Mouse (Mus musculus): ENCODE results near the gene Tmem200a. TPM values are rescaled to one million over a fixed set of nuclear protein-coding genes. Genes with fewer than 3 reads are reported as not detected.

The Tmem200a gene
- polyA plus RNA-seq, 1 experiment from 2014 or later, result not detected

DNA sequence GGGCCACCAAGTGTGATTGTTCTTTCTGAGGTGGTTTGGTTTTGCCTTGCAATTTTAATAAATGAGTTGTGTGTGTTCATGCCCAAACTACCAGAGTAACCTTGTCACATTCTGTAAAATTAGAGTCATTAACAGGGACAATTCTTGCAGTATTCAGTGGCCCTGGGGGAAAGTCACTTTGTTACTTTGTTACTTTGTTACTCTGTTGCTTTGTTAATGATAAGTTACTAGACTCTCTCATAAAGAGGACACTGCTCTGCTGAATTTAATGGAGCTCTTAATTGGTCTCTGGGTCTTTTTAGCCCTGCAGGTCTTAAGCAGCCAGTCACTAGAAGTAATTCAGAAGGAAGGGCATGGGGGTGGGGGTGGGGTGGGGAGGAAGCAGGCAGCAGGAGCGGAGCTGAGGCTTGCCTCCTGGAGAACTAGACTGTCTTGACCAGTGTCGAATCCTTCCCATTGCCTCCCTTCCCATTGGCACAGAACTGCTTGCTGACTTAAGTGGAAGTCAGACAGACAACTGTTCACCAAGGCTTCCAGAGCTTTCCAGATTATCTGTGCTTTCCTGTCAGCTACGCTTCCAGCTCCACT is 124.1 kb downstream of the Tmem200a start:
- Histone ChIP-seq H3K4me3 (ENCODE audit: low read depth, low read length) (no peak overlapping the region), H3K4me2 (ENCODE audit: low read depth, low read length) (no peak overlapping the region), H3K9ac (replicated peaks) (no peak overlapping the region), H3K27me3 (ENCODE audit: insufficient read depth, low read length) (no peaks in the 10 kb centered on the region), H3K9me3 (ENCODE audit: low read length) (no peaks in the 10 kb centered on the region), H3K36me3 (replicated peaks; ENCODE audit: insufficient read depth, low read length) (no peaks in the 10 kb centered on the region), H3K27ac (ENCODE audit: low read depth) (no peak overlapping the region), H3K4me1 (ENCODE audit: insufficient read depth) (no peaks in the 10 kb centered on the region)
- no peak for ATAC-seq
- DNase-seq, result no peak
- TF ChIP-seq EP300 (IDR thresholded peaks at IDR 0.05; ENCODE audit: low read depth), result no peak
- no peak for TF ChIP-seq CTCF (IDR thresholded peaks at IDR 0.05; ENCODE audit: low read depth)
- WGBS (ENCODE audit: insufficient replicate concordance), result 59% methylated on average over 3 of the region's 3 CpGs

GRCm38 (mm10) chr10:25952838-25953237 is 126.0 kb downstream of the Tmem200a start:
- no peak for ATAC-seq
- no peak for TF ChIP-seq CTCF (IDR thresholded peaks at IDR 0.05; ENCODE audit: low read depth)
- TF ChIP-seq EP300 (IDR thresholded peaks at IDR 0.05; ENCODE audit: low read depth), result no peak
- H3K4me1 ChIP-seq (ENCODE audit: insufficient read depth), result no peaks in the 10 kb centered on the region

DNA sequence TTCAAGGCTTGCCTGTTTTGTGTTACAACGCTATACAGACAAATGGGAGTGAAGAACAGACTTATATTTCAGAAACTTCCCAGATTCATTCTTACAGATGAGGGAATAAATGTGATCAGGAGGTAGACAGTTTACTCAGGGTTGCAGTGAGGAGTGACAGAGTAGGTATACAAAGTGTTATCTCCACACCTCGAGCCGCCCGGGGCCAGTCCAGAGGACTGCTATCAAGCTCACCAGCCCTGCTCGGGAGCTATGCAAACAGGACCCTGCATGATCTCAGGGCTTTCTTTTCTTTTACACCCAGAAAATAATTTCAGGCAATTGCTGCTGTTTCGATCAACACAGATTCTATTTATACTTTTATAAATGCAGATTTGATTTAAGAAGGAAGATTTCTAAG is 126.7 kb downstream of the Tmem200a start:
- Histone ChIP-seq H3K9ac (replicated peaks) (no peak overlapping the region), H3K9me3 (ENCODE audit: low read length) (no peaks in the 10 kb centered on the region), H3K27me3 (ENCODE audit: insufficient read depth, low read length) (no peaks in the 10 kb centered on the region), H3K4me2 (ENCODE audit: low read depth, low read length) (no peak overlapping the region), H3K36me3 (replicated peaks; ENCODE audit: insufficient read depth, low read length) (no peaks in the 10 kb centered on the region), H3K4me3 (ENCODE audit: low read depth, low read length) (no peak overlapping the region), H3K27ac (ENCODE audit: low read depth) (no peak overlapping the region), H3K4me1 (ENCODE audit: insufficient read depth) (no peaks in the 10 kb centered on the region)
- ATAC-seq (no peak), DNase-seq (no peak)
- 53% methylated on average over 6 of the region's 6 CpGs for WGBS (ENCODE audit: insufficient replicate concordance)
- TF ChIP-seq EP300 (IDR thresholded peaks at IDR 0.05; ENCODE audit: low read depth) (no peak), CTCF (IDR thresholded peaks at IDR 0.05; ENCODE audit: low read depth) (no peak)

More at GRCm38 (mm10) chr10:25952838-25953237, 126.0 kb downstream of the Tmem200a start:
- Histone ChIP-seq H3K4me2 (ENCODE audit: low read depth, low read length) (no peak overlapping the region), H3K27ac (ENCODE audit: low read depth) (no peak overlapping the region), H3K4me3 (ENCODE audit: low read depth, low read length) (no peak overlapping the region), H3K27me3 (ENCODE audit: insufficient read depth, low read length) (no peaks in the 10 kb centered on the region), H3K9ac (replicated peaks) (no peak overlapping the region), H3K36me3 (replicated peaks; ENCODE audit: insufficient read depth, low read length) (no peaks in the 10 kb centered on the region), H3K9me3 (ENCODE audit: low read length) (no peaks in the 10 kb centered on the region)
- no peak for DNase-seq
- WGBS (ENCODE audit: insufficient replicate concordance), result 65% methylated on average over 7 of the region's 7 CpGs

DNA sequence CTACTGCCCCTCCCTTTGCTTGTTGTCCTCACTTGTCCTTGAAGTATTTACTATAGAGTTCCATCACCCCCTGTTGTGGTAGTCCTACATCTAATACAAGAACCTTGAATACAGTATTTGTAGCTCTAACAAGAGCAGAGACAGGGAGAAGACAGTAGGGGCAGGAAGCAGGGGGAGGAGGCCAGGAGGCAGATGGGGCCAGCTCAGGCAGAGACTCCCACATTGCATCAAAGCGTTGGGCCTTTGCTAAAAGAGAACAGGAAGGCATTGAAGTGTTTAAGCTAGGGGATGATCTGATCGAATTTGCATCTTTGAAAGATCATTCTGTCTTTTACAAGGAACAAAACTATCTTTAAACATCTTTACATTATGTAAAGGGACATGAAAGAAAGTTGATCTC is 133.0 kb downstream of the Tmem200a start:
- Histone ChIP-seq H3K27ac (ENCODE audit: low read depth) (no peak overlapping the region), H3K4me1 (ENCODE audit: insufficient read depth) (no peaks in the 10 kb centered on the region), H3K9ac (replicated peaks) (no peak overlapping the region), H3K4me3 (ENCODE audit: low read depth, low read length) (no peak overlapping the region), H3K4me2 (ENCODE audit: low read depth, low read length) (no peak overlapping the region), H3K36me3 (replicated peaks; ENCODE audit: insufficient read depth, low read length) (no peaks in the 10 kb centered on the region), H3K9me3 (ENCODE audit: low read length) (no peaks in the 10 kb centered on the region), H3K27me3 (ENCODE audit: insufficient read depth, low read length) (no peaks in the 10 kb centered on the region)
- DNase-seq (no peak), ATAC-seq (no peak)
- 53% methylated on average over 2 of the region's 2 CpGs for WGBS (ENCODE audit: insufficient replicate concordance)
- TF ChIP-seq EP300 (IDR thresholded peaks at IDR 0.05; ENCODE audit: low read depth) (no peak), CTCF (IDR thresholded peaks at IDR 0.05; ENCODE audit: low read depth) (no peak)

- TF ChIP-seq CTCF (IDR thresholded peaks at IDR 0.05; ENCODE audit: low read depth), result no peak
- TF ChIP-seq EP300 (IDR thresholded peaks at IDR 0.05; ENCODE audit: low read depth), result no peak
Observed at GRCm38 (mm10) chr10:25944641-25945040, 134.2 kb downstream of the Tmem200a start.

DNA sequence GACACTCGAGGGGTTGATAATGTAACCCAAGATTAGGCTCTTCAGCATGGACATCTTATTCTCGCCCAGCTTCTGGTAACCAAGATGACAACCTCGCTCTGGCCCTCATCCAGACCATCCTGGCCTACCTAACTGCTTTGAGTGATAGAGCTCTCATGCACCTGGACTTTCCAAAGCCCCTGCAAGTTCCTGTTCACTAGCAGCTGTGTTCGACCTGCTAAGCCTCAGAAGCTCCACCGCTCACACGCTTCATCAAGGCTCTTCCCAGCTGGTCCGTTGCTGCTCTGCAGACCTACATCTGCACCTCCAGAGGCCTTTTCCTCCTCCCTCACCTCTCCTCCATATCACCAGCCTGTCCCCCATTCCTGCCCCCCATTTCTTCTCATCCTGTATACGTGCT is 147.1 kb downstream of the Tmem200a start:
- no peaks in the 10 kb centered on the region for H3K9me3 ChIP-seq (ENCODE audit: low read length)
- H3K4me2 ChIP-seq (ENCODE audit: low read depth, low read length), result no peak overlapping the region
- no peak for ATAC-seq
- DNase-seq, result no peak
- no peaks in the 10 kb centered on the region for H3K36me3 ChIP-seq (replicated peaks; ENCODE audit: insufficient read depth, low read length)
- no peaks in the 10 kb centered on the region for H3K27me3 ChIP-seq (ENCODE audit: insufficient read depth, low read length)
- no peak overlapping the region for H3K27ac ChIP-seq (ENCODE audit: low read depth)
- H3K4me1 ChIP-seq (ENCODE audit: insufficient read depth), result peaks cover 6% of the 10 kb centered on the region; the same call in 1 of the 2 replicates
- no peak for TF ChIP-seq EP300 (IDR thresholded peaks at IDR 0.05; ENCODE audit: low read depth)
- no peak for TF ChIP-seq CTCF (IDR thresholded peaks at IDR 0.05; ENCODE audit: low read depth)
- 74% methylated on average over 8 of the region's 8 CpGs for WGBS (ENCODE audit: insufficient replicate concordance)
- H3K4me3 ChIP-seq (ENCODE audit: low read depth, low read length), result no peak overlapping the region
- no peak overlapping the region for H3K9ac ChIP-seq (replicated peaks)

More at GRCm38 (mm10) chr10:25944641-25945040, 134.2 kb downstream of the Tmem200a start:
- WGBS (ENCODE audit: insufficient replicate concordance), result 76% methylated on average over 2 of the region's 2 CpGs
- H3K4me3 ChIP-seq (ENCODE audit: low read depth, low read length), result no peak overlapping the region
- DNase-seq (no peak), ATAC-seq (no peak)
- H3K27ac ChIP-seq (ENCODE audit: low read depth), result no peak overlapping the region
- no peaks in the 10 kb centered on the region for H3K27me3 ChIP-seq (ENCODE audit: insufficient read depth, low read length)
- no peaks in the 10 kb centered on the region for H3K4me1 ChIP-seq (ENCODE audit: insufficient read depth)
- no peak overlapping the region for H3K4me2 ChIP-seq (ENCODE audit: low read depth, low read length)
- no peak overlapping the region for H3K9ac ChIP-seq (replicated peaks)
- H3K9me3 ChIP-seq (ENCODE audit: low read length), result no peaks in the 10 kb centered on the region
- H3K36me3 ChIP-seq (replicated peaks; ENCODE audit: insufficient read depth, low read length), result no peaks in the 10 kb centered on the region

Data from liver, postnatal 0 days (tissue).